Mouse (Mus musculus): ENCODE measurements around the gene Xxylt1. TPM values are rescaled to one million over a fixed set of nuclear protein-coding genes. Genes with fewer than 3 reads are reported as not detected.
A peak's percentile ranks its signal among the peaks of the same experiment; 100 is the strongest.

Gene Xxylt1
- polyA plus RNA-seq, 1 experiment from 2014 or later = 8.0 TPM

- H3K9ac ChIP-seq (ENCODE audit: low read length) = no peak overlapping the region
- H3K9me3 ChIP-seq (replicated peaks; ENCODE audit: control insufficient read depth, low read length) = no peaks in the 10 kb centered on the region
- H3K27me3 ChIP-seq (ENCODE audit: control insufficient read depth, insufficient read depth, low read length) = no peaks in the 10 kb centered on the region
- no peak overlapping the region for H3K27ac ChIP-seq (ENCODE audit: low read length)
- no peak overlapping the region for H3K4me3 ChIP-seq (ENCODE audit: low read length)
- WGBS = 42% methylated on average over 7 of the region's 7 CpGs
- H3K4me2 ChIP-seq (ENCODE audit: low read depth, low read length) = no peak overlapping the region
- peaks cover 19% of the 10 kb centered on the region for H3K4me1 ChIP-seq (ENCODE audit: control insufficient read depth, insufficient read depth, low read length)
- no peaks in the 10 kb centered on the region for H3K36me3 ChIP-seq (ENCODE audit: control insufficient read depth, insufficient read depth)
- peak; percentile 64; the same call in 1 of the 2 replicates for ATAC-seq (replicated peaks; ENCODE audit: extremely low read depth, insufficient read depth, low FRiP score)
Observed at GRCm38 (mm10) chr16:31052177-31052726, 29.0 kb downstream of the Xxylt1 start.

GRCm38 (mm10) chr16:31050701-31051100 lies 30.5 kb downstream of the Xxylt1 start:
- 54% methylated on average over 7 of the region's 7 CpGs for WGBS
- no peak overlapping the region for H3K9ac ChIP-seq (ENCODE audit: low read length)
- H3K4me3 ChIP-seq (ENCODE audit: low read length) = no peak overlapping the region
- H3K36me3 ChIP-seq (ENCODE audit: control insufficient read depth, insufficient read depth) = no peaks in the 10 kb centered on the region
- no peak overlapping the region for H3K27ac ChIP-seq (ENCODE audit: low read length)
- H3K4me1 ChIP-seq (ENCODE audit: control insufficient read depth, insufficient read depth, low read length) = peaks cover 33% of the 10 kb centered on the region
- no peak overlapping the region for H3K4me2 ChIP-seq (ENCODE audit: low read depth, low read length)
- no peaks in the 10 kb centered on the region for H3K9me3 ChIP-seq (replicated peaks; ENCODE audit: control insufficient read depth, low read length)
- ATAC-seq (replicated peaks; ENCODE audit: extremely low read depth, insufficient read depth, low FRiP score) = no peak
- no peaks in the 10 kb centered on the region for H3K27me3 ChIP-seq (ENCODE audit: control insufficient read depth, insufficient read depth, low read length)

GRCm38 (mm10) chr16:31048194-31048593 lies 33.0 kb downstream of the Xxylt1 start:
- Histone ChIP-seq H3K27ac (ENCODE audit: low read length) (no peak overlapping the region), H3K9me3 (replicated peaks; ENCODE audit: control insufficient read depth, low read length) (no peaks in the 10 kb centered on the region), H3K4me3 (ENCODE audit: low read length) (no peak overlapping the region), H3K27me3 (ENCODE audit: control insufficient read depth, insufficient read depth, low read length) (no peaks in the 10 kb centered on the region), H3K4me1 (ENCODE audit: control insufficient read depth, insufficient read depth, low read length) (peaks cover 36% of the 10 kb centered on the region), H3K36me3 (ENCODE audit: control insufficient read depth, insufficient read depth) (no peaks in the 10 kb centered on the region), H3K9ac (ENCODE audit: low read length) (no peak overlapping the region), H3K4me2 (ENCODE audit: low read depth, low read length) (no peak overlapping the region)
- WGBS = 89% methylated on average over 6 of the region's 6 CpGs
- ATAC-seq (replicated peaks; ENCODE audit: extremely low read depth, insufficient read depth, low FRiP score) = no peak

GRCm38 (mm10) chr16:31047186-31047898 lies 33.9 kb downstream of the Xxylt1 start:
- Histone ChIP-seq H3K4me1 (ENCODE audit: control insufficient read depth, insufficient read depth, low read length) (peaks cover 28% of the 10 kb centered on the region), H3K4me3 (ENCODE audit: low read length) (no peak overlapping the region), H3K9ac (ENCODE audit: low read length) (no peak overlapping the region; the same call in 1 of the 2 replicates), H3K4me2 (ENCODE audit: low read depth, low read length) (no peak overlapping the region), H3K27me3 (ENCODE audit: control insufficient read depth, insufficient read depth, low read length) (no peaks in the 10 kb centered on the region), H3K36me3 (ENCODE audit: control insufficient read depth, insufficient read depth) (no peaks in the 10 kb centered on the region), H3K27ac (ENCODE audit: low read length) (no peak overlapping the region), H3K9me3 (replicated peaks; ENCODE audit: control insufficient read depth, low read length) (no peaks in the 10 kb centered on the region)
- WGBS = 75% methylated on average over 10 of the region's 10 CpGs
- ATAC-seq (replicated peaks; ENCODE audit: extremely low read depth, insufficient read depth, low FRiP score) = no peak

- peaks cover 24% of the 10 kb centered on the region for H3K4me1 ChIP-seq (ENCODE audit: control insufficient read depth, insufficient read depth, low read length)
- H3K9ac ChIP-seq (ENCODE audit: low read length) = peak overlapping the region; percentile 47
- H3K4me3 ChIP-seq (ENCODE audit: low read length) = peak overlapping the region; percentile 3
- no peaks in the 10 kb centered on the region for H3K27me3 ChIP-seq (ENCODE audit: control insufficient read depth, insufficient read depth, low read length)
- H3K4me2 ChIP-seq (ENCODE audit: low read depth, low read length) = peak overlapping the region; percentile 51
- peak overlapping the region; percentile 86 for H3K27ac ChIP-seq (ENCODE audit: low read length)
- 24% methylated on average over 14 of the region's 14 CpGs for WGBS
- no peaks in the 10 kb centered on the region for H3K36me3 ChIP-seq (ENCODE audit: control insufficient read depth, insufficient read depth)
- H3K9me3 ChIP-seq (replicated peaks; ENCODE audit: control insufficient read depth, low read length) = 0 out of 2 replicates have a peak, but pooled peaks cover 2% of the 10 kb centered on the region
- peak; percentile 68 for ATAC-seq (replicated peaks; ENCODE audit: extremely low read depth, insufficient read depth, low FRiP score)
Observed at GRCm38 (mm10) chr16:31046217-31046659, 35.0 kb downstream of the Xxylt1 start.

GRCm38 (mm10) chr16:31045211-31045610 lies 36.0 kb downstream of the Xxylt1 start:
- H3K4me2 ChIP-seq (ENCODE audit: low read depth, low read length) = no peak overlapping the region
- no peak overlapping the region for H3K4me3 ChIP-seq (ENCODE audit: low read length)
- no peak overlapping the region for H3K27ac ChIP-seq (ENCODE audit: low read length)
- H3K9me3 ChIP-seq (replicated peaks; ENCODE audit: control insufficient read depth, low read length) = 0 out of 2 replicates have a peak, but pooled peaks cover 2% of the 10 kb centered on the region
- peaks cover 28% of the 10 kb centered on the region for H3K4me1 ChIP-seq (ENCODE audit: control insufficient read depth, insufficient read depth, low read length)
- ATAC-seq (replicated peaks; ENCODE audit: extremely low read depth, insufficient read depth, low FRiP score) = no peak
- H3K27me3 ChIP-seq (ENCODE audit: control insufficient read depth, insufficient read depth, low read length) = no peaks in the 10 kb centered on the region
- H3K36me3 ChIP-seq (ENCODE audit: control insufficient read depth, insufficient read depth) = no peaks in the 10 kb centered on the region
- H3K9ac ChIP-seq (ENCODE audit: low read length) = no peak overlapping the region
- 76% methylated on average over 5 of the region's 5 CpGs for WGBS

- Histone ChIP-seq H3K9ac (ENCODE audit: low read length) (no peak overlapping the region), H3K27me3 (ENCODE audit: control insufficient read depth, insufficient read depth, low read length) (no peaks in the 10 kb centered on the region), H3K4me1 (ENCODE audit: control insufficient read depth, insufficient read depth, low read length) (peaks cover 35% of the 10 kb centered on the region), H3K4me2 (ENCODE audit: low read depth, low read length) (no peak overlapping the region), H3K9me3 (replicated peaks; ENCODE audit: control insufficient read depth, low read length) (0 out of 2 replicates have a peak, but pooled peaks cover 2% of the 10 kb centered on the region), H3K4me3 (ENCODE audit: low read length) (no peak overlapping the region), H3K36me3 (ENCODE audit: control insufficient read depth, insufficient read depth) (no peaks in the 10 kb centered on the region), H3K27ac (ENCODE audit: low read length) (no peak overlapping the region)
- WGBS = 87% methylated on average over 5 of the region's 5 CpGs
- ATAC-seq (replicated peaks; ENCODE audit: extremely low read depth, insufficient read depth, low FRiP score) = no peak
Observed at GRCm38 (mm10) chr16:31043136-31043535, 38.1 kb downstream of the Xxylt1 start.

GRCm38 (mm10) chr16:31041566-31041965 lies 39.7 kb downstream of the Xxylt1 start:
- no peak overlapping the region for H3K4me3 ChIP-seq (ENCODE audit: low read length)
- WGBS = 85% methylated on average over 2 of the region's 2 CpGs

GRCm38 (mm10) chr16:31039803-31040459 lies 41.3 kb downstream of the Xxylt1 start:
- Histone ChIP-seq H3K4me1 (ENCODE audit: control insufficient read depth, insufficient read depth, low read length) (peaks cover 19% of the 10 kb centered on the region), H3K36me3 (ENCODE audit: control insufficient read depth, insufficient read depth) (no peaks in the 10 kb centered on the region), H3K27me3 (ENCODE audit: control insufficient read depth, insufficient read depth, low read length) (no peaks in the 10 kb centered on the region), H3K9ac (ENCODE audit: low read length) (peak overlapping the region; percentile 42), H3K4me2 (ENCODE audit: low read depth, low read length) (no peak overlapping the region), H3K27ac (ENCODE audit: low read length) (peak overlapping the region; percentile 70), H3K9me3 (replicated peaks; ENCODE audit: control insufficient read depth, low read length) (0 out of 2 replicates have a peak, but pooled peaks cover 2% of the 10 kb centered on the region), H3K4me3 (ENCODE audit: low read length) (no peak overlapping the region)
- 48% methylated on average over 9 of the region's 9 CpGs for WGBS
- ATAC-seq (replicated peaks; ENCODE audit: extremely low read depth, insufficient read depth, low FRiP score) = 0 out of 2 replicates have a peak, but pooled peaks have one; percentile 18

More at GRCm38 (mm10) chr16:31041566-31041965, 39.7 kb downstream of the Xxylt1 start:
- Histone ChIP-seq H3K9me3 (replicated peaks; ENCODE audit: control insufficient read depth, low read length) (0 out of 2 replicates have a peak, but pooled peaks cover 2% of the 10 kb centered on the region), H3K27ac (ENCODE audit: low read length) (no peak overlapping the region), H3K36me3 (ENCODE audit: control insufficient read depth, insufficient read depth) (no peaks in the 10 kb centered on the region), H3K27me3 (ENCODE audit: control insufficient read depth, insufficient read depth, low read length) (no peaks in the 10 kb centered on the region), H3K9ac (ENCODE audit: low read length) (no peak overlapping the region), H3K4me2 (ENCODE audit: low read depth, low read length) (no peak overlapping the region), H3K4me1 (ENCODE audit: control insufficient read depth, insufficient read depth, low read length) (peaks cover 22% of the 10 kb centered on the region)
- no peak for ATAC-seq (replicated peaks; ENCODE audit: extremely low read depth, insufficient read depth, low FRiP score)
